Mouse (Mus musculus): ENCODE measurements around the gene Impg1.

Impg1 gene

DNA sequence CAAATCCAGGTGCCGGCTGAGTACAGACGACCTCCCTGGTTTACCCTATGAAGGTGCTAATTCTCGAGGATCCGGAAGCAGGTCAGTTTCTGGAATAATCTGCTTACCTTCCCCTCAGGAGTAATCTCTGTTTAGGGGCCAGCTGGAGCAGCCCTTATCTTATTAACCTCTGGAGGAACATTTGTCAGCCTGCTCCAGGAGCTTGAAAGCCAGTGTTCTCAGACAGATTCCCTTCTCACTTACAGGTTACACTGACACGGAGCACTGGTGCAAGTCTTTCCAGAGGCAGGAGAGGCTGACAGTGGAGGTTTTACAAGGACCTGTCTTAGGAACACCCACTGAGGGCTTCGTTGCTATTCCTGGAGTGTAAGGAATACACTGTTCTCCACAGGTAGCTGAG is at the start of gene Impg1:
Gene Impg1 (minus strand): TSS at position 101 of the 400 bp plus-strand sequence.
- DNase-seq (ENCODE audit: low read depth, low spot score): no peak

GRCm38 (mm10) chr9:80509464-80510153 is 44.3 kb upstream of the Impg1 start:
- DNase-seq (ENCODE audit: low read depth, low spot score): no peak

DNA sequence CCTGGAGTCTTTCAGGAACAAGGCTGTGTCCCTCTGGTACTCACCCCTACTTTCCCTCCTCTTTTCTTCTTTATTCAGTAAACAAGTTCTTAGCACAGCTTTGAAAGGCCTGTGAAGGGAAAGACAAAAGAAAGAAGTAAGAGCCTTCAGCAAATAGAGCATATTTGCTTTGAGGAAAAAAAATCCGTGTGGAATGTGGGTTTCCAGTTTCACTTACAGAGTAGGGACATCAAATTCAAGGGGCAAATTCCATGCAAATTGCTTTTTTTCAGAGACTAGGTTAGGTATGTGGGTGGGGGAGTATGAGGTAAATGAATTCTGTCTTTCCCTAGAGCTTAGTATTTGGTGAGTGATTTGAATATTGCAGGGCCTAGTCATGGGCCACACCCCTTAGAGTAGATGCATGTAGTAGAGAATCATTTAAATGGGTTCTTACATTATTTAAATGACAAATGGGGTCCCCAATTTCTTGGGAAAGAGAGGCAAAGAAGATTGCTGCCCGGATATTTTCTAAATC is 39.3 kb upstream of the Impg1 start:
- no peak for DNase-seq (ENCODE audit: low read depth, low spot score)

GRCm38 (mm10) chr9:80491591-80491990 is 26.3 kb upstream of the Impg1 start:
- no peak for DNase-seq (ENCODE audit: low read depth, low spot score)

GRCm38 (mm10) chr9:80460420-80460819 is 4.9 kb downstream of the Impg1 start:
- peak; percentile 7 for DNase-seq (ENCODE audit: low read depth, low spot score)

- DNase-seq (ENCODE audit: low read depth, low spot score): no peak
Observed at GRCm38 (mm10) chr9:80450467-80451261, 14.6 kb downstream of the Impg1 start.

GRCm38 (mm10) chr9:80441096-80441710 is 24.1 kb downstream of the Impg1 start:
- no peak for DNase-seq (ENCODE audit: low read depth, low spot score)

- no peak for DNase-seq (ENCODE audit: low read depth, low spot score)
Observed at GRCm38 (mm10) chr9:80391404-80391803, 73.9 kb downstream of the Impg1 start.

DNA sequence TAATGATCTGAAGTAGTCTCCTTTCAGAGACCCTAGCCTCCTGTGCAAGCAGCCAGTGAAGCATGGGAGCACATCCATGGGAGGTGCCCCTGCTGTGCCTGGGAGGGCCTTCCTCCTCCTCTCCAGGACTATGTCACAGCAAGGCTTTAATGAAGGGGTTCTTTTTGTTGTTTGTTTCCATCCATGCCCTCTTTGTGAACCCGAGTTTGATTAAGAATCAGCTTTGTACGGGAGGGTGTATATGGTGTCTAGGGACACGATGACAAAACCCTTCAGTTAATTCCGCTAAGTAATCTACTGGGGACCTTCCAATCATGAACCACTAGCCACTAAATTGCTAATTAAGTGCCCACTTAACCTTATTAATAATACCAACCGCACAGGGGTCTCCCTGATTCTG is 74.3 kb downstream of the Impg1 start:
- no peak for DNase-seq (ENCODE audit: low read depth, low spot score)

- DNase-seq (ENCODE audit: low read depth, low spot score): no peak
Observed at GRCm38 (mm10) chr9:80387890-80388289, 77.4 kb downstream of the Impg1 start.

- peak; percentile 25 for DNase-seq (ENCODE audit: low read depth, low spot score)
Observed at GRCm38 (mm10) chr9:80386492-80386891, 78.8 kb downstream of the Impg1 start.

- DNase-seq (ENCODE audit: low read depth, low spot score): peak; percentile 49
Observed at GRCm38 (mm10) chr9:80386000-80386399, 79.3 kb downstream of the Impg1 start.

DNA sequence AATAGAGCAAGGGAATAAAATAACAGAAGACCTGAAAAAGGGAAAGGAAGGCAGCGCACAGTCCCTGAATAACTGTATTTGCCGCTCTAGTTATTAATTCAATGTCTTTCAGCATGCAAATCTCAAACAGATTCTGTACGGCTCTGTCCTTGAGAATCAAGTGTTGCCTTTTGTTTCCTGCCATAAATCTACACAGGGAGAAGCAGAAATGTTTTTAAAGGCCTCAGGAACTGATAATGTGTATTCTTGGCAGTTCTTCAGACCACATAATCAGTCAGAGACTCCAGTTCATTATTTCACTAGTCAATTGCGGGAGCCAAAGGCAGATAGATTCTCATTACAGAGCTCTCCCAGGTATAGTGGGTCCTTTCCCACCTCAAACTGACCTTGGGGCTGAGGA is 82.6 kb downstream of the Impg1 start:
- no peak for DNase-seq (ENCODE audit: low read depth, low spot score)

DNA sequence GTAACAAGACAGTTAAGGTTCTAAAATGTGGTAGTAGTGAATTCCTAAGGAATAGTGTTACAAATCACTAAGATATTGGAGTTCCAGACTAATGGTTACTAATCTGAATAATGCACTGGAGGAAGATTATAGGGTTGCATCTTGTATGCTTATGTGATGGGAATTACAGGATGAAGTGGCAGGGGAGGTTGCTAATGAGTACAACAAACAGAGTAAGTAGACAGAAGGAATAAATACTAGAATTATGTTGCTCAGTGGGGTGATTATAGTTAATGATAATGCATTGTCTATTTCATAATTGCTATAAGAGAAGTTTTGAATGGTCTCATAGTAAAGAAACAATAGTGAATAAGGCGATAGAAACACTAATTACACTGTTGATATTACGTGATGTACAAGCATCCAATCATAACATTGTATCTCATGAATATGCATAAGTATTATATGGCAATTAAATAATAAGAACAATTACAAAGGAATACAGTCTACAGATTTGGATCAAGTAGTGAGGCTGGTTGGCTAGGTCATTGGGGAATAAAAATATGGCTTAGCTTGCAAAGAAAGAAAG is 85.1 kb downstream of the Impg1 start:
- DNase-seq (ENCODE audit: low read depth, low spot score): no peak

DNA sequence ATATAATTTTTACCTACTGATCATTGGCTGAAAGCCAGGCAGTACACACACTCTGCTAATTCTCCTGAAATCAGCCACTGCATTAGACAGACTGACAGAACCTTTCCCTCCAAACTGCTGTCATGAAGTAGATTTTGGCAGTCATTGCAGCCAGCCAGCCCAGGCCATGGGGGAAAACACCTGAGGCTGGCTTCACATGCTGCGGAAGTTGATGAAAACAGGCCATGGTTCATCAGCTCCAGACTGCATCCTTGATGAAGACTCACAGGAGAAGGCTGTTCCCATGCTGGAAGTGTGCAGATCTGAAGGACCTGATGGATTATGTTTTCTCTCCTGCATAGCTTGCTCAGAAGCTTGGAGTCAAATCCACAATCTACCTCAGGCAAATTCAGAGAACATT is 91.2 kb downstream of the Impg1 start:
- peak; percentile 15 for DNase-seq (ENCODE audit: low read depth, low spot score)

DNA sequence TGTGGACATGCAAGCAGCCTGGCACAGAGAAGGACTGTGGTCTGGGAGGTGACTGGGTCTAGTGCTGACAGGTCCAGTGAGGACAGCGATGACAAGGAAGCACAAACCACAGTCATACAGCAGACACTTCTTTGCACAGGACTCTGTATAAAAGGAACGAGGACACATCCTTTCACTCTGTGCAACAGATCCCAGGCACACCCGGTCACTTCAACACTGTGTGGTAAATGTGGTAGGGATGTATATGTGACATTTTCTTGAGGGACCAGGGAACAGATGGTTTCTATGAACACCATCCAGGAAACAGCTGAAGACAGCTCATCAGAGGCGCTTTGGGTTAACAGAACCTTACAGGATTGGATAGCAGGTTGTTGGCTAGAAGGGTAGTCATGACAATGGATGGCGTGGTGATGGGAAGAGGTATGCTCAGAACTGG is 92.0 kb downstream of the Impg1 start:
- no peak for DNase-seq (ENCODE audit: low read depth, low spot score)

- DNase-seq (ENCODE audit: low read depth, low spot score): peak; percentile 90
Observed at GRCm38 (mm10) chr9:80368636-80369035, 96.6 kb downstream of the Impg1 start.

- DNase-seq (ENCODE audit: low read depth, low spot score): peak; percentile 56
Observed at GRCm38 (mm10) chr9:80367520-80368204, 97.6 kb downstream of the Impg1 start.

DNA sequence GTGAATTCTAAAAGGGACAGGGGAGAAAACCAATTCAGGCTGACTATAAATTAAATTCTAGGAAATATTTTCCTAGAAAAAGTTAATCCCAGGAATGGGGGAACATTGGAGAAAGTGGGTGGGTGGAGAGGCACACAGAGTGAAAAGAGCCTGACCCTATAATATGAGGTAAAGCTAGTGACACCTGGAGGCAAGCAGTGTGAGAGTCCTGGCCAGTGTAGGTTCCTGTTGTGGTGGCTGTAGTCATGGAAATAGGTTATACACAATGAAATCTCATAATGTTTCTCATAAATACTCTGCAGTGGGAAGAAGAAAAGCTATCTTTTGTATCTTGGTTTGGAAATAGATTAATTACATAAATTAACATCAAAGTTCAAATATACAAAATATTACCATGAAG is 105.2 kb downstream of the Impg1 start:
- DNase-seq (ENCODE audit: low read depth, low spot score): no peak

DNA sequence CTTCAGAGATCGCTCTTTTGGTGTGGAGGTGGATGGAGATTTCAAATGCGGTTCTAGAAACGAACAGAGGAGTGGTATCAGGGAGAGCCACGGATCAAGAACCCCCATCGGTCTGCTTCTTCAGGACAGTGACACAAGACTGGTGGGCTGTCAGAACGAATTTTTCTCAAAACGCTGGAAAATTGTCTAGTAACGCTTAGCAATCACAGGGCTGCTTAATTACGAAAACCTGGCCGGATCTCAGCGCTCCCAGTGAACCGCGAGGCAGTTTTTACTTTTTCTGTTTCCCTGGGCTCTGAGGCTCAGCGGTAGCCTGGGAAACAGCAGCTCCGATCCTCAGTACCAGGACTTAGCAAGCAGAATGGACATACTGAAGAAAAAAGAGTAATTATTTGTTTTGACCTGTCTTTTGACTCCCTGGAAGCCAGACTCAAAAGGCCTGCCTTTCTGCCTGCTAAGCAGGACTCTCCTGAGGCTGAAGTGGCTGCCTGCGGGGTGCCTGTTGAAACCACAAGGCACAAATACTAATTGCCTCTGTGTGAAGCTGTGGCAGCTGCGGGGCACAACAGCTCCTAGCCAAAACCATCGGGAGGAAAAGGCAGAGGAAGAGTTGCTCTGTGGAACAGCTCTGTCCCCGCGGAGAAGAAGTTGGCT is 113.5 kb downstream of the Impg1 start:
- DNase-seq (ENCODE audit: low read depth, low spot score): peak; percentile 64

- DNase-seq (ENCODE audit: low read depth, low spot score): peak; percentile 62
Observed at GRCm38 (mm10) chr9:80351295-80351677, 114.0 kb downstream of the Impg1 start.

All from A20 (cell line).